Mouse (Mus musculus) lung, embryonic 16.5 days (tissue): ENCODE data around the gene Sorbs1. TPM values are rescaled to one million over a fixed set of nuclear protein-coding genes. Genes with fewer than 3 reads are reported as not detected.
A peak's percentile ranks its signal among the peaks of the same experiment; 100 is the strongest.

ENCODE experiments used
- ATAC-seq: fragments of 200-750 bp; cut with Nextera tagmentation; 2 replicates; pipeline ENCODE4 v1.8.0; 2017; ENCODE audit warnings: low read depth, mild to moderate bottlenecking, moderate library complexity
- H3K27ac ChIP-seq: fragments of 300-500 bp; sonication (generic); 2 replicates; pipeline ENCODE4 v1.5.1; 2014; ENCODE audit warnings: mild to moderate bottlenecking, control low read depth, low read length
- H3K27me3 ChIP-seq: fragments of 300-500 bp; sonication (generic); 2 replicates; pipeline ENCODE4 v1.6.1; 2014; ENCODE audit warnings: low read depth, low read length, mixed read lengths; ENCODE audit not compliant: control insufficient read depth, insufficient read depth
- H3K36me3 ChIP-seq: fragments of 300-500 bp; sonication (generic); 2 replicates; pipeline ENCODE4 v1.6.1; 2014; ENCODE audit warnings: low read length; ENCODE audit not compliant: control insufficient read depth, insufficient read depth
- H3K4me1 ChIP-seq: fragments of 300-500 bp; sonication (generic); replicated peaks from 2 replicates; pipeline ENCODE4 v1.6.1; 2014; ENCODE audit warnings: low read length, mixed read lengths; ENCODE audit not compliant: control insufficient read depth, insufficient read depth
- H3K4me2 ChIP-seq: fragments of 300-500 bp; sonication (generic); 2 replicates; pipeline ENCODE4 v1.6.1; 2014; ENCODE audit warnings: low read depth, low read length, control low read depth
- H3K4me3 ChIP-seq: fragments of 300-500 bp; sonication (generic); 2 replicates; pipeline ENCODE4 v1.5.1; 2014; ENCODE audit warnings: mild to moderate bottlenecking, low read length, control low read depth
- H3K9ac ChIP-seq: fragments of 300-500 bp; sonication (generic); 2 replicates; pipeline ENCODE4 v1.6.1; 2014; ENCODE audit warnings: low read length, control low read depth
- H3K9me3 ChIP-seq: fragments of 300-500 bp; sonication (generic); 2 replicates; pipeline ENCODE4 v1.6.1; 2016; ENCODE audit warnings: low read length; ENCODE audit not compliant: control insufficient read depth
- WGBS: fragments of 180-500 bp; shearing (Covaris S2); extraction: QIAGEN DNeasy Blood & Tissue Kit; methylation state at CpG from one replicate; pipeline ENCODE4 v1.1.7; 2014; 5-methylcytosine and 5-hydroxymethylcytosine counted together
- polyA plus RNA-seq: library from polyadenylated mRNA; unstranded; fragments of >200 nt; fragmentation: Nextera tagmentation; extraction: Ambion mirVana; gene quantifications from 2 replicates; pipeline ENCODE4 v1.2.1, GENCODE M21; 2015

Sorbs1 gene
- polyA plus RNA-seq, 1 experiment from 2014 or later = 51.5 TPM

DNA sequence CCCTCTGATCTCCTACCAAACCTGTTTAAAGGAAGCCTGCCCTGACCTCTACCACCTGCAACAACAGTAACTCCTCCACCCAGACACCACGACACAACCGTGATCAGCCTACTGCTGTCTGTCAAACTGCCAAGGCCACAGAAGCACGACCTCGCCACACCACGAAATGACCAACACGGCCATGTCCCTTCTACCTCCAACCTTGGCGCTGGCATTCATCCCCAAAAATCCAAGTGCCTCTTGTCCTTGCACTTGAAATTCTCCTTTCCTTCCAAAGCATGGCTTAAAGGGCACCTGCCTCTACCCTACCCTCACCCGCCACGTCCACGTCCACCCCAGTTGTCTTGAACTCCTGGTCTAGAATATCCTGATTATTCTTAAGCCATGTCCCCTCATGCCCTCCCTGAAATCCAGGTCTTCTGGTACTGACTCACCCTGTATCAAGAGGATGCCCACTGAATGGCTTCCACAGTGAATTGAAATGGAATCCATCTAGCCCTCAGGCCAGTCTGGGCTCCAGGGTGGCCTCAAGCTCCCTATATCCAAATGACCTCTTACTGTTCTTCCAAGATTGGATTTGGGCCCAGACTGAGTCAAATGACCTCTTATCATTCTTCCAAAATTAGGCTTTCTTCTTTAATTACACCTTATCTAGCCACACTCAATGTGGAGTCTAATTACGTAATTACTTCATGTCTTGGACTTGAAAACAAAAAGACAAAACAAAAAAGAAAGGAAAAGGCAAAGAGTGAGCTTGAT, 16.9 kb downstream of the Sorbs1 start:
- no peak overlapping the region for H3K9ac ChIP-seq
- H3K27me3 ChIP-seq = no peaks in the 10 kb centered on the region
- no peak overlapping the region for H3K4me3 ChIP-seq
- no peaks in the 10 kb centered on the region for H3K36me3 ChIP-seq
- H3K4me1 ChIP-seq = peaks cover 3% of the 10 kb centered on the region; the same call in 1 of the 2 replicates
- ATAC-seq = no peak
- H3K9me3 ChIP-seq = no peaks in the 10 kb centered on the region
- 90% methylated on average over 11 of the region's 11 CpGs for WGBS
- no peak overlapping the region for H3K27ac ChIP-seq
- H3K4me2 ChIP-seq = no peak overlapping the region

DNA sequence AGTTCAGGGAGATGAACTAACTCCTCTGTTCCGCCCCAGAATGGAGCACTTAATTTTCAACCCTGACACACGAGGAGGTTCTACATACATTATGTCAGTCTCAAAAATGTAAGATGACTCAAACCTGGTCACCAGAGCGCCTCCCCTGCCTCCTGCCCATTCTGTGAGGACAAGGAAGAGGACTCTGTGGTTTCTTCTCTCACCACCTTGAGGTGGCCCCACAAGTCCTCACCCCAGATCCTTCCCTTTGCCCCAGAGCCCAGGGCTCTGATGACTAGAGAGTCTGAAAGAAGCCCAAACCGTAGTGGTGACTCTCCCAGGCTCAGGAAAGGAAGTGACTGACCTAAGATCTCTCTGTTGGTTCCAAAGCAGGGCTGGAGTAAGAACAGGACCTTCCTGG, 17.5 kb downstream of the Sorbs1 start:
- H3K4me3 ChIP-seq = no peak overlapping the region
- WGBS = 62% methylated on average over 4 of the region's 4 CpGs
- H3K36me3 ChIP-seq = no peaks in the 10 kb centered on the region
- H3K9ac ChIP-seq = no peak overlapping the region
- H3K9me3 ChIP-seq = no peaks in the 10 kb centered on the region
- peaks cover 3% of the 10 kb centered on the region; the same call in 1 of the 2 replicates for H3K4me1 ChIP-seq
- no peak for ATAC-seq
- H3K27me3 ChIP-seq = no peaks in the 10 kb centered on the region
- no peak overlapping the region for H3K4me2 ChIP-seq
- H3K27ac ChIP-seq = 0 out of 2 replicates have a peak overlapping the region, but pooled peaks have one; percentile 27

DNA sequence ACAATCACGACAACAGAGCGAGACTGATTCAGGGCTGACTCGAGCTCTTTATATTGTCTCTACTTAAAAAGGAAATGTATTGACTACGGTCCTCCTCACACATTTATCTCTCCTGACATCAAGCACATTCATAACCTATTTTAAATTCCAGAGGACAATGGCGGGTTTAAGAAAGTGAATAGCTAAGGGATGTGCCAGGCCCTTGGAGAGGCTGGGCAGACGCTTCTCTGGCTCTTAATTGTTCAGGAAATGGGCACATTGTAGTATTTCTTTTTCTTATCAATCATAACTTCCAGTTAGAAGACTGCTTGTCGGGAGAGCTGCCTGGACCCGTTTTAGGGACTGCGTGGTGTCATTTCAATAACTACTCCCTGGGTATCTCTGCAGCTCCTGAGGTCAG, 20.7 kb downstream of the Sorbs1 start:
- no peak overlapping the region for H3K9ac ChIP-seq
- H3K27ac ChIP-seq = peak overlapping the region; percentile 69
- no peak overlapping the region for H3K4me3 ChIP-seq
- ATAC-seq = 0 out of 2 replicates have a peak, but pooled peaks have one; percentile 15
- H3K4me1 ChIP-seq = peaks cover 25% of the 10 kb centered on the region
- no peaks in the 10 kb centered on the region for H3K9me3 ChIP-seq
- H3K4me2 ChIP-seq = no peak overlapping the region
- no peaks in the 10 kb centered on the region for H3K36me3 ChIP-seq
- 47% methylated on average over 9 of the region's 9 CpGs for WGBS
- no peaks in the 10 kb centered on the region for H3K27me3 ChIP-seq

DNA sequence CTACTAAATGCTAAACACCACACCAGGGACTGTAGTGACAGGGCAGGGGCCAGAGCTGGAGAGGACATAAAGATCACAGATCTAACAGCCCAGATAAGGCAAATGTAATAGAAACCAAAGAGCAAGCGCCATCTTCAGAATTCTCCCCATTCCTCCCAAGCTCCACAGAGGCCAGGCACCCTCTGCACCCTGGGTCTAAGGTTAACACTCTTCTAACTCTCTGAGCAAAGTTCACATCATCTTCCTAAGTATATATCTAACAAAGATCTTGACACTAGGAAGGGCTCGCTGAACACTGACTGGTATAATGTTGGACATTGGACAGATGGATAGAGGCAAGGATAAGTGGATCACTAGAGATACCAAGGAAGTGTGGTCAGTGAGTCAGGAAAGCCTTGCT, 22.1 kb downstream of the Sorbs1 start:
- Histone ChIP-seq H3K4me2 (no peak overlapping the region), H3K9ac (no peak overlapping the region), H3K27ac (no peak overlapping the region), H3K4me1 (peaks cover 35% of the 10 kb centered on the region), H3K4me3 (no peak overlapping the region), H3K36me3 (no peaks in the 10 kb centered on the region), H3K9me3 (no peaks in the 10 kb centered on the region), H3K27me3 (no peaks in the 10 kb centered on the region)
- WGBS = 87% methylated on average over 2 of the region's 2 CpGs
- no peak for ATAC-seq

DNA sequence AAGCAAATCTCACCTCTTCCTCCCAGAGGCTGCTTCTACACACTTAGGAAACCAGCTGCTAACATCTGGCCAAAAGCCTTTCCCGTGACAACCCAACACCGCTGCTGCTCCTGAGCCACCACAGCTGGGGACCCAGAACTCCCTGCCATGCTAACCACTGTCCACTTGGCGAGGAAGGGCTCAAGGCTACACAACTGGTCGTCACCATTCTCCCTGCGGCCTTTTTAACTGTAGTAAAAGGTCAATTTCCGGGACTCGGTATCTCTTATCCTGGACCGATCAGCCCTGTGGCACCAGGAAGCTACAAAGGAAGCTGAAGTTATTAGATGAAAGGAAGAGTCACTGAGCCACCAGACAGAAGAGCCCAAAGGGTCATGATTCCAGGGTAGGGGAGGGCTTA, 22.8 kb downstream of the Sorbs1 start:
- Histone ChIP-seq H3K4me1 (peaks cover 35% of the 10 kb centered on the region), H3K4me3 (no peak overlapping the region), H3K9me3 (no peaks in the 10 kb centered on the region), H3K36me3 (no peaks in the 10 kb centered on the region), H3K9ac (no peak overlapping the region), H3K27ac (peak overlapping the region; percentile 55), H3K27me3 (no peaks in the 10 kb centered on the region), H3K4me2 (0 out of 2 replicates have a peak overlapping the region, but pooled peaks have one; percentile 5)
- peak; percentile 37 for ATAC-seq
- WGBS = 52% methylated on average over 8 of the region's 8 CpGs

DNA sequence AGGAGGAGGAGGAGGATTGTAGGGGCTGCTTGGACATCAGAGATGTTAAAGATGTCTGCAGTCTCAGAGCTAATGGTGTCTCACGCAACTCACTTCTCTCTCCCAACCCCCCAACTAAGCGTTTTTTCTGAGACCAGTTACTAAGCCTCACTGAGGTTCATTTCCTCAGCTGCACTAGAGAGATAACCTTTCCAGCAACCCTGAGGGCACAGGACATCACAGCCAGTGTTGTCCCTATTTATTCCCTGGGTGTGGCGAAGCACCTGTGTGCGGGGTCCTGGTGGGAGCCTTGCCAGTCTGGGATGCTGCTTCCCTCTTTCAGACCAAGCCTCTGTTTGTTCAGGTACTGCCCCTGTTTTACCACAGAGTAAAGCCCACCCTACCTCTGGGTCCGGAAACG, 23.9 kb downstream of the Sorbs1 start:
- H3K27me3 ChIP-seq = no peaks in the 10 kb centered on the region
- no peaks in the 10 kb centered on the region for H3K36me3 ChIP-seq
- H3K4me1 ChIP-seq = peaks cover 33% of the 10 kb centered on the region
- no peak overlapping the region for H3K4me3 ChIP-seq
- H3K27ac ChIP-seq = peak overlapping the region; percentile 55
- H3K9me3 ChIP-seq = no peaks in the 10 kb centered on the region
- no peak for ATAC-seq
- no peak overlapping the region for H3K4me2 ChIP-seq
- H3K9ac ChIP-seq = no peak overlapping the region
- WGBS = 60% methylated on average over 6 of the region's 6 CpGs

DNA sequence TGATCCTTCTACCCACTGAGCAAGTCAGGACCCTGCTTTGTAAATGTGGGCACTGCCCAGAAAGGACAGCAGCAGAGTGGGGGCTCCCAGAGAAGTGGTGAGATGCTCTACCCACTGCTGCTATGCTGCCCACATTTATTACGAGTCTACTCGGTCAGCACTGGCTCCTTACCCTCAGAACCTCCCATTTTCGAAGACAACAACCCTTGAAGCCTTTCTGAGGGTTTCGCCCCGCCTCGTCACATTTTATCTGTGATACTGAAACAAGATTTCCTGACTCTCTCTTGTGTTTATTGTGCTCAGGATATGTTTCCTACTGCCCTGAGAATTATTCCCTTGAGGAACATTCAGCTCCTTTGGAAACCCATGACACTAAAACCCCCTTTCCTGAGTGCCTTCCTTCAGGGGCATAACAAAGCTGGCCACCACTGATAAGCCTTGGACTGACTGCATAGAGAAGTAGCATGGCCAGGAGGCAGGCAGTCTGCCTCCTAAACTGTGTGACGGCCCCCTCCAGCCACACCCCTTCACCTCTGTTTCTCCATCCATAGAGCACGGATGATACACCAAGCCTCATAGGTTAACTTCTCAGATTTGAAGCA, 24.6 kb downstream of the Sorbs1 start:
- H3K36me3 ChIP-seq = no peaks in the 10 kb centered on the region
- ATAC-seq = peak; percentile 67
- H3K4me3 ChIP-seq = no peak overlapping the region
- H3K27me3 ChIP-seq = no peaks in the 10 kb centered on the region
- WGBS = 47% methylated on average over 8 of the region's 8 CpGs
- H3K4me2 ChIP-seq = peak overlapping the region; percentile 19; the same call in 1 of the 2 replicates
- peak overlapping the region; percentile 86 for H3K27ac ChIP-seq
- H3K9ac ChIP-seq = no peak overlapping the region; the same call in 1 of the 2 replicates
- no peaks in the 10 kb centered on the region for H3K9me3 ChIP-seq
- H3K4me1 ChIP-seq = peaks cover 32% of the 10 kb centered on the region

DNA sequence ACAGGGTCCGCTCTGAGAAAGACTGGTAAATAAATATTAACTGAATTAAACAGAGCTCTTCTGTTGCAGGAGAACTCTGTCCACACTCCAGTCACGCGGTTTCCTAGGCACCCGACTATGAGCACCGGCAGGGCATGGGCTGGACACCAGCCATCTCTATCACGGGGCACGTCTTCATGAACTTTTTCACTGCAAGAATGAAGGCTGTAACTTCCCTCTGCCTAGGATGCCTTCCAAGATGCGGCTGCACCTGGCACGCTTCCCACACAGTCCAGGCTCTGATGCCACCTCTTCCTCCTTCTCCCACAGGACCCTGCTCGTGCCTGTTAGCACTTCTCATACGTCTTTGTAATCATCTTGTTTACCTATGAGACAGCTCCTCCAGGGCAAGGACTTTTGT, 26.0 kb downstream of the Sorbs1 start:
- Histone ChIP-seq H3K4me1 (peaks cover 32% of the 10 kb centered on the region), H3K4me2 (peak overlapping the region; percentile 47), H3K9me3 (no peaks in the 10 kb centered on the region), H3K4me3 (0 out of 2 replicates have a peak overlapping the region, but pooled peaks have one; percentile 10), H3K9ac (peak overlapping the region; percentile 25), H3K36me3 (no peaks in the 10 kb centered on the region), H3K27me3 (no peaks in the 10 kb centered on the region), H3K27ac (peak overlapping the region; percentile 79)
- WGBS = 11% methylated on average over 11 of the region's 11 CpGs
- ATAC-seq = peak; percentile 68

DNA sequence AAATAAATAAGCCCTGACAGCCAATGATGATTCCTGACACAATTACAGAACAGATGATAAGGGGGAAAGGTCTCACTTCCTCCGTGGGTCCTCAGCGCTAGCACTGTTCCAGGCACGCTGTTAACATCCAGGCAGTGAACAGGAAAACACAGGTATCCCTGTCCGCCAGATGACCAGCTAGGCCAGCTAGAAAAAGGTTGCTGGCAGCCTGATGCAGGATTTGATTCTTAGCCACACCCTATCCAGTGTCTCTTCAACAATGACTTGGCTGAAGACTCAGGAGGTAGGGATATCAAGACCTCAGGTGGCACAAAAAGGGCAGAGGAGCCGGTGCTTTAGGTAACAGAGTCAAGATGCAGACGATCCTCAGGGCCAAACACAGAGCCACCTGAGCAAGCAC, 32.5 kb downstream of the Sorbs1 start:
- ATAC-seq = no peak
- no peaks in the 10 kb centered on the region for H3K27me3 ChIP-seq
- H3K36me3 ChIP-seq = no peaks in the 10 kb centered on the region
- no peaks in the 10 kb centered on the region for H3K9me3 ChIP-seq
- no peak overlapping the region for H3K4me2 ChIP-seq
- H3K4me3 ChIP-seq = no peak overlapping the region
- no peak overlapping the region for H3K9ac ChIP-seq
- peaks cover 17% of the 10 kb centered on the region for H3K4me1 ChIP-seq
- no peak overlapping the region for H3K27ac ChIP-seq
- 65% methylated on average over 6 of the region's 6 CpGs for WGBS
